Mouse (Mus musculus): Measurements from ENCODE around the gene Inpp5a. TPM values are rescaled to one million over a fixed set of nuclear protein-coding genes. Genes with fewer than 3 reads are reported as not detected.
A peak's percentile ranks its signal among the peaks of the same experiment; 100 is the strongest.

The Inpp5a gene
- polyA plus RNA-seq, 1 experiment from 2014 or later = 69.8 TPM

GRCm38 (mm10) chr7:139366549-139366948 lies 22.4 kb upstream of the Inpp5a start:
- Histone ChIP-seq H3K27me3 (ENCODE audit: control insufficient read depth, insufficient read depth, low read length) (no peaks in the 10 kb centered on the region), H3K36me3 (ENCODE audit: control insufficient read depth, insufficient read depth, low read length) (no peaks in the 10 kb centered on the region), H3K4me2 (no peak overlapping the region), H3K9ac (ENCODE audit: low read depth, low read length) (no peak overlapping the region), H3K4me1 (ENCODE audit: control insufficient read depth, insufficient read depth, low read length) (peaks cover 77% of the 10 kb centered on the region), H3K4me3 (ENCODE audit: low read depth, low read length) (no peak overlapping the region), H3K27ac (ENCODE audit: low read depth, low read length) (peak overlapping the region; percentile 96), H3K9me3 (replicated peaks; ENCODE audit: control insufficient read depth, low read length) (no peaks in the 10 kb centered on the region)
- WGBS (ENCODE audit: insufficient replicate concordance) = 46% methylated on average over 4 of the region's 4 CpGs
- ATAC-seq (replicated peaks; ENCODE audit: insufficient number of reproducible peaks, low FRiP score, low TSS enrichment) = no peak

GRCm38 (mm10) chr7:139368218-139368617 lies 20.7 kb upstream of the Inpp5a start:
- peak overlapping the region; percentile 92 for H3K27ac ChIP-seq (ENCODE audit: low read depth, low read length)
- peaks cover 73% of the 10 kb centered on the region for H3K4me1 ChIP-seq (ENCODE audit: control insufficient read depth, insufficient read depth, low read length)
- H3K36me3 ChIP-seq (ENCODE audit: control insufficient read depth, insufficient read depth, low read length) = no peaks in the 10 kb centered on the region
- H3K4me3 ChIP-seq (ENCODE audit: low read depth, low read length) = no peak overlapping the region
- H3K9ac ChIP-seq (ENCODE audit: low read depth, low read length) = peak overlapping the region; percentile 59
- 61% methylated on average over 2 of the region's 2 CpGs for WGBS (ENCODE audit: insufficient replicate concordance)
- no peak for ATAC-seq (replicated peaks; ENCODE audit: insufficient number of reproducible peaks, low FRiP score, low TSS enrichment)
- H3K4me2 ChIP-seq = no peak overlapping the region
- H3K9me3 ChIP-seq (replicated peaks; ENCODE audit: control insufficient read depth, low read length) = no peaks in the 10 kb centered on the region
- no peaks in the 10 kb centered on the region for H3K27me3 ChIP-seq (ENCODE audit: control insufficient read depth, insufficient read depth, low read length)

- Histone ChIP-seq H3K36me3 (ENCODE audit: control insufficient read depth, insufficient read depth, low read length) (no peaks in the 10 kb centered on the region), H3K9me3 (replicated peaks; ENCODE audit: control insufficient read depth, low read length) (no peaks in the 10 kb centered on the region), H3K9ac (ENCODE audit: low read depth, low read length) (peak overlapping the region; percentile 59), H3K4me1 (ENCODE audit: control insufficient read depth, insufficient read depth, low read length) (peaks cover 66% of the 10 kb centered on the region), H3K27ac (ENCODE audit: low read depth, low read length) (peak overlapping the region; percentile 92), H3K4me3 (ENCODE audit: low read depth, low read length) (no peak overlapping the region), H3K4me2 (no peak overlapping the region), H3K27me3 (ENCODE audit: control insufficient read depth, insufficient read depth, low read length) (no peaks in the 10 kb centered on the region)
- 36% methylated on average over 14 of the region's 14 CpGs for WGBS (ENCODE audit: insufficient replicate concordance)
- ATAC-seq (replicated peaks; ENCODE audit: insufficient number of reproducible peaks, low FRiP score, low TSS enrichment) = no peak
Measured at GRCm38 (mm10) chr7:139368722-139369380, 20.1 kb upstream of the Inpp5a start.

GRCm38 (mm10) chr7:139369501-139370088 lies 19.3 kb upstream of the Inpp5a start:
- no peaks in the 10 kb centered on the region for H3K27me3 ChIP-seq (ENCODE audit: control insufficient read depth, insufficient read depth, low read length)
- no peak overlapping the region for H3K4me3 ChIP-seq (ENCODE audit: low read depth, low read length)
- H3K36me3 ChIP-seq (ENCODE audit: control insufficient read depth, insufficient read depth, low read length) = no peaks in the 10 kb centered on the region
- H3K9me3 ChIP-seq (replicated peaks; ENCODE audit: control insufficient read depth, low read length) = no peaks in the 10 kb centered on the region
- no peak overlapping the region for H3K4me2 ChIP-seq
- 58% methylated on average over 6 of the region's 6 CpGs for WGBS (ENCODE audit: insufficient replicate concordance)
- peak overlapping the region; percentile 67 for H3K27ac ChIP-seq (ENCODE audit: low read depth, low read length)
- H3K9ac ChIP-seq (ENCODE audit: low read depth, low read length) = no peak overlapping the region
- ATAC-seq (replicated peaks; ENCODE audit: insufficient number of reproducible peaks, low FRiP score, low TSS enrichment) = no peak
- peaks cover 59% of the 10 kb centered on the region for H3K4me1 ChIP-seq (ENCODE audit: control insufficient read depth, insufficient read depth, low read length)

- ATAC-seq (replicated peaks; ENCODE audit: insufficient number of reproducible peaks, low FRiP score, low TSS enrichment) = no peak
- Histone ChIP-seq H3K9ac (ENCODE audit: low read depth, low read length) (no peak overlapping the region), H3K27ac (ENCODE audit: low read depth, low read length) (no peak overlapping the region), H3K4me1 (ENCODE audit: control insufficient read depth, insufficient read depth, low read length) (peaks cover 41% of the 10 kb centered on the region), H3K4me2 (no peak overlapping the region), H3K4me3 (ENCODE audit: low read depth, low read length) (no peak overlapping the region), H3K9me3 (replicated peaks; ENCODE audit: control insufficient read depth, low read length) (no peaks in the 10 kb centered on the region), H3K27me3 (ENCODE audit: control insufficient read depth, insufficient read depth, low read length) (no peaks in the 10 kb centered on the region), H3K36me3 (ENCODE audit: control insufficient read depth, insufficient read depth, low read length) (no peaks in the 10 kb centered on the region)
Measured at GRCm38 (mm10) chr7:139371389-139371788, 17.5 kb upstream of the Inpp5a start.

GRCm38 (mm10) chr7:139377381-139377780 lies 11.5 kb upstream of the Inpp5a start:
- Histone ChIP-seq H3K27me3 (ENCODE audit: control insufficient read depth, insufficient read depth, low read length) (no peaks in the 10 kb centered on the region), H3K4me1 (ENCODE audit: control insufficient read depth, insufficient read depth, low read length) (peaks cover 9% of the 10 kb centered on the region; the same call in 1 of the 2 replicates), H3K36me3 (ENCODE audit: control insufficient read depth, insufficient read depth, low read length) (no peaks in the 10 kb centered on the region), H3K4me3 (ENCODE audit: low read depth, low read length) (no peak overlapping the region), H3K4me2 (no peak overlapping the region), H3K9me3 (replicated peaks; ENCODE audit: control insufficient read depth, low read length) (no peaks in the 10 kb centered on the region), H3K9ac (ENCODE audit: low read depth, low read length) (no peak overlapping the region), H3K27ac (ENCODE audit: low read depth, low read length) (no peak overlapping the region)
- WGBS (ENCODE audit: insufficient replicate concordance) = 57% methylated on average over 7 of the region's 7 CpGs
- ATAC-seq (replicated peaks; ENCODE audit: insufficient number of reproducible peaks, low FRiP score, low TSS enrichment) = no peak

GRCm38 (mm10) chr7:139378355-139378754 lies 10.6 kb upstream of the Inpp5a start:
- peaks cover 9% of the 10 kb centered on the region; the same call in 1 of the 2 replicates for H3K4me1 ChIP-seq (ENCODE audit: control insufficient read depth, insufficient read depth, low read length)
- H3K36me3 ChIP-seq (ENCODE audit: control insufficient read depth, insufficient read depth, low read length) = no peaks in the 10 kb centered on the region
- 78% methylated on average over 3 of the region's 3 CpGs for WGBS (ENCODE audit: insufficient replicate concordance)
- ATAC-seq (replicated peaks; ENCODE audit: insufficient number of reproducible peaks, low FRiP score, low TSS enrichment) = no peak
- no peak overlapping the region for H3K4me3 ChIP-seq (ENCODE audit: low read depth, low read length)
- no peak overlapping the region for H3K27ac ChIP-seq (ENCODE audit: low read depth, low read length)
- no peaks in the 10 kb centered on the region for H3K27me3 ChIP-seq (ENCODE audit: control insufficient read depth, insufficient read depth, low read length)
- H3K9ac ChIP-seq (ENCODE audit: low read depth, low read length) = no peak overlapping the region
- no peak overlapping the region for H3K4me2 ChIP-seq
- no peaks in the 10 kb centered on the region for H3K9me3 ChIP-seq (replicated peaks; ENCODE audit: control insufficient read depth, low read length)

GRCm38 (mm10) chr7:139379745-139380144 lies 9.2 kb upstream of the Inpp5a start:
- Histone ChIP-seq H3K9ac (ENCODE audit: low read depth, low read length) (no peak overlapping the region), H3K4me3 (ENCODE audit: low read depth, low read length) (no peak overlapping the region), H3K9me3 (replicated peaks; ENCODE audit: control insufficient read depth, low read length) (no peaks in the 10 kb centered on the region), H3K27me3 (ENCODE audit: control insufficient read depth, insufficient read depth, low read length) (no peaks in the 10 kb centered on the region), H3K4me2 (no peak overlapping the region), H3K36me3 (ENCODE audit: control insufficient read depth, insufficient read depth, low read length) (no peaks in the 10 kb centered on the region), H3K4me1 (ENCODE audit: control insufficient read depth, insufficient read depth, low read length) (peaks cover 9% of the 10 kb centered on the region; the same call in 1 of the 2 replicates), H3K27ac (ENCODE audit: low read depth, low read length) (no peak overlapping the region)
- ATAC-seq (replicated peaks; ENCODE audit: insufficient number of reproducible peaks, low FRiP score, low TSS enrichment) = no peak
- 41% methylated on average over 2 of the region's 2 CpGs for WGBS (ENCODE audit: insufficient replicate concordance)

GRCm38 (mm10) chr7:139380225-139380624 lies 8.7 kb upstream of the Inpp5a start:
- WGBS (ENCODE audit: insufficient replicate concordance) = 33% methylated on average over 4 of the region's 4 CpGs
- Histone ChIP-seq H3K36me3 (ENCODE audit: control insufficient read depth, insufficient read depth, low read length) (no peaks in the 10 kb centered on the region), H3K4me3 (ENCODE audit: low read depth, low read length) (no peak overlapping the region), H3K27me3 (ENCODE audit: control insufficient read depth, insufficient read depth, low read length) (no peaks in the 10 kb centered on the region), H3K4me1 (ENCODE audit: control insufficient read depth, insufficient read depth, low read length) (peaks cover 9% of the 10 kb centered on the region; the same call in 1 of the 2 replicates), H3K27ac (ENCODE audit: low read depth, low read length) (no peak overlapping the region), H3K9me3 (replicated peaks; ENCODE audit: control insufficient read depth, low read length) (no peaks in the 10 kb centered on the region), H3K4me2 (no peak overlapping the region), H3K9ac (ENCODE audit: low read depth, low read length) (no peak overlapping the region)
- ATAC-seq (replicated peaks; ENCODE audit: insufficient number of reproducible peaks, low FRiP score, low TSS enrichment) = no peak
